Mouse (Mus musculus): ENCODE measurements at regions not wholly inside any gene's neighbourhood (a gene's known extent, or its start where the extent isn't known, plus 50 kb on each side); places are given as distances from the start of the nearest gene placed in this dataset.

GRCm38 (mm10) chr10:29725319-29725718, 189.7 kb upstream of the Rspo3 start:
- H3K9me3 ChIP-seq (replicated peaks): no peaks in the 10 kb centered on the region
- H3K4me3 ChIP-seq: no peak overlapping the region
- H3K4me1 ChIP-seq: no peaks in the 10 kb centered on the region
- H3K36me3 ChIP-seq: no peaks in the 10 kb centered on the region
- no peaks in the 10 kb centered on the region for H3K27me3 ChIP-seq (ENCODE audit: low read depth, poor library complexity, severe bottlenecking)
- WGBS: 93% methylated on average over 3 of the region's 3 CpGs
- H3K27ac ChIP-seq (replicated peaks): no peak overlapping the region
- no peak for DNase-seq (ENCODE audit: low spot score)

GRCm38 (mm10) chr10:29710967-29711366, 175.3 kb upstream of the Rspo3 start:
- no peak for DNase-seq (ENCODE audit: low spot score)
- H3K27ac ChIP-seq (replicated peaks): no peak overlapping the region
- no peaks in the 10 kb centered on the region for H3K9me3 ChIP-seq (replicated peaks)
- no peaks in the 10 kb centered on the region for H3K4me1 ChIP-seq
- no peak overlapping the region for H3K4me3 ChIP-seq
- H3K36me3 ChIP-seq: no peaks in the 10 kb centered on the region
- no peaks in the 10 kb centered on the region for H3K27me3 ChIP-seq (ENCODE audit: low read depth, poor library complexity, severe bottlenecking)
- WGBS: 50% methylated on average over 1 of the region's 1 CpGs

GRCm38 (mm10) chr10:29708653-29709052, 173.0 kb upstream of the Rspo3 start:
- Histone ChIP-seq H3K36me3 (no peaks in the 10 kb centered on the region), H3K4me1 (peaks cover under 1% of the 10 kb centered on the region; the same call in 1 of the 2 replicates), H3K27me3 (ENCODE audit: low read depth, poor library complexity, severe bottlenecking) (no peaks in the 10 kb centered on the region), H3K4me3 (no peak overlapping the region), H3K27ac (replicated peaks) (no peak overlapping the region), H3K9me3 (replicated peaks) (no peaks in the 10 kb centered on the region)
- 53% methylated on average over 2 of the region's 2 CpGs for WGBS
- DNase-seq (ENCODE audit: low spot score): no peak

- 84% methylated on average over 15 of the region's 15 CpGs for WGBS
- Histone ChIP-seq H3K4me1 (no peaks in the 10 kb centered on the region), H3K36me3 (no peaks in the 10 kb centered on the region), H3K4me3 (no peak overlapping the region), H3K9me3 (replicated peaks) (no peaks in the 10 kb centered on the region), H3K27me3 (ENCODE audit: low read depth, poor library complexity, severe bottlenecking) (no peaks in the 10 kb centered on the region), H3K27ac (replicated peaks) (no peak overlapping the region)
- no peak for DNase-seq (ENCODE audit: low spot score)
Measured at GRCm38 (mm10) chr10:29693009-29693935, 157.6 kb upstream of the Rspo3 start.

- no peak for DNase-seq (ENCODE audit: low spot score)
- WGBS: 84% methylated on average over 3 of the region's 3 CpGs
- H3K36me3 ChIP-seq: no peaks in the 10 kb centered on the region
- no peaks in the 10 kb centered on the region for H3K27me3 ChIP-seq (ENCODE audit: low read depth, poor library complexity, severe bottlenecking)
- no peak overlapping the region for H3K4me3 ChIP-seq
- no peaks in the 10 kb centered on the region for H3K9me3 ChIP-seq (replicated peaks)
- no peak overlapping the region for H3K27ac ChIP-seq (replicated peaks)
- H3K4me1 ChIP-seq: no peaks in the 10 kb centered on the region
Measured at GRCm38 (mm10) chr10:29689529-29689928, 153.9 kb upstream of the Rspo3 start.

GRCm38 (mm10) chr10:29686982-29687381, 151.3 kb upstream of the Rspo3 start:
- no peak overlapping the region for H3K27ac ChIP-seq (replicated peaks)
- H3K36me3 ChIP-seq: no peaks in the 10 kb centered on the region
- H3K27me3 ChIP-seq (ENCODE audit: low read depth, poor library complexity, severe bottlenecking): no peaks in the 10 kb centered on the region
- H3K4me3 ChIP-seq: no peak overlapping the region
- H3K9me3 ChIP-seq (replicated peaks): no peaks in the 10 kb centered on the region
- DNase-seq (ENCODE audit: low spot score): no peak
- 70% methylated on average over 5 of the region's 5 CpGs for WGBS
- H3K4me1 ChIP-seq: no peaks in the 10 kb centered on the region

- H3K9me3 ChIP-seq (replicated peaks): no peaks in the 10 kb centered on the region
- DNase-seq (ENCODE audit: low spot score): no peak
- no peaks in the 10 kb centered on the region for H3K4me1 ChIP-seq
- 41% methylated on average over 3 of the region's 3 CpGs for WGBS
- no peaks in the 10 kb centered on the region for H3K36me3 ChIP-seq
- no peak overlapping the region for H3K27ac ChIP-seq (replicated peaks)
- no peak overlapping the region for H3K4me3 ChIP-seq
- H3K27me3 ChIP-seq (ENCODE audit: low read depth, poor library complexity, severe bottlenecking): no peaks in the 10 kb centered on the region
Measured at GRCm38 (mm10) chr10:29674377-29674776, 138.7 kb upstream of the Rspo3 start.

GRCm38 (mm10) chr10:29661752-29662151, 126.1 kb upstream of the Rspo3 start:
- Histone ChIP-seq H3K27me3 (ENCODE audit: low read depth, poor library complexity, severe bottlenecking) (no peaks in the 10 kb centered on the region), H3K36me3 (no peaks in the 10 kb centered on the region), H3K4me3 (no peak overlapping the region), H3K9me3 (replicated peaks) (no peaks in the 10 kb centered on the region), H3K27ac (replicated peaks) (no peak overlapping the region), H3K4me1 (no peaks in the 10 kb centered on the region)
- DNase-seq (ENCODE audit: low spot score): no peak
- WGBS: 91% methylated on average over 1 of the region's 1 CpGs

- H3K36me3 ChIP-seq: no peaks in the 10 kb centered on the region
- no peak overlapping the region for H3K27ac ChIP-seq (replicated peaks)
- H3K27me3 ChIP-seq (ENCODE audit: low read depth, poor library complexity, severe bottlenecking): no peaks in the 10 kb centered on the region
- no peaks in the 10 kb centered on the region for H3K4me1 ChIP-seq
- H3K9me3 ChIP-seq (replicated peaks): no peaks in the 10 kb centered on the region
- WGBS: 91% methylated on average over 1 of the region's 1 CpGs
- H3K4me3 ChIP-seq: no peak overlapping the region
- DNase-seq (ENCODE audit: low spot score): no peak
Measured at GRCm38 (mm10) chr10:29640249-29640648, 104.6 kb upstream of the Rspo3 start.

GRCm38 (mm10) chr10:29635828-29636227, 100.2 kb upstream of the Rspo3 start:
- Histone ChIP-seq H3K27ac (replicated peaks) (no peak overlapping the region), H3K36me3 (no peaks in the 10 kb centered on the region), H3K4me1 (no peaks in the 10 kb centered on the region), H3K27me3 (ENCODE audit: low read depth, poor library complexity, severe bottlenecking) (no peaks in the 10 kb centered on the region), H3K4me3 (no peak overlapping the region), H3K9me3 (replicated peaks) (no peaks in the 10 kb centered on the region)
- DNase-seq (ENCODE audit: low spot score): no peak
- 70% methylated on average over 5 of the region's 5 CpGs for WGBS

GRCm38 (mm10) chr10:29595455-29595854, 59.8 kb upstream of the Rspo3 start:
- no peak for DNase-seq (ENCODE audit: low spot score)
- H3K9me3 ChIP-seq (replicated peaks): no peaks in the 10 kb centered on the region
- H3K27ac ChIP-seq (replicated peaks): no peak overlapping the region
- no peaks in the 10 kb centered on the region for H3K4me1 ChIP-seq
- H3K27me3 ChIP-seq (ENCODE audit: low read depth, poor library complexity, severe bottlenecking): no peaks in the 10 kb centered on the region
- no peaks in the 10 kb centered on the region for H3K36me3 ChIP-seq
- 55% methylated on average over 4 of the region's 4 CpGs for WGBS
- no peak overlapping the region for H3K4me3 ChIP-seq

GRCm38 (mm10) chr10:29594969-29595368, 59.3 kb upstream of the Rspo3 start:
- Histone ChIP-seq H3K27me3 (ENCODE audit: low read depth, poor library complexity, severe bottlenecking) (no peaks in the 10 kb centered on the region), H3K27ac (replicated peaks) (no peak overlapping the region), H3K9me3 (replicated peaks) (no peaks in the 10 kb centered on the region), H3K4me1 (no peaks in the 10 kb centered on the region), H3K4me3 (no peak overlapping the region), H3K36me3 (no peaks in the 10 kb centered on the region)
- 50% methylated on average over 1 of the region's 1 CpGs for WGBS
- no peak for DNase-seq (ENCODE audit: low spot score)

GRCm38 (mm10) chr10:29592906-29593305, 57.2 kb upstream of the Rspo3 start:
- Histone ChIP-seq H3K27me3 (ENCODE audit: low read depth, poor library complexity, severe bottlenecking) (no peaks in the 10 kb centered on the region), H3K4me3 (no peak overlapping the region), H3K9me3 (replicated peaks) (no peaks in the 10 kb centered on the region), H3K4me1 (no peaks in the 10 kb centered on the region), H3K27ac (replicated peaks) (no peak overlapping the region), H3K36me3 (no peaks in the 10 kb centered on the region)
- DNase-seq (ENCODE audit: low spot score): no peak
- 85% methylated on average over 3 of the region's 3 CpGs for WGBS

Data from midbrain, embryonic 10.5 days (tissue).